Mouse (Mus musculus) olfactory bulb, adult 2 months (tissue): ENCODE measurements around the gene Faah. TPM values are rescaled to one million over a fixed set of nuclear protein-coding genes. Genes with fewer than 3 reads are reported as not detected.
A peak's percentile ranks its signal among the peaks of the same experiment; 100 is the strongest.

Experiments used
- H3K27ac ChIP-seq: fragments of 200-500 bp; 2 replicates; pipeline ENCODE4 v1.5.1; 2012; ENCODE audit warnings: low read depth, low read length; ENCODE audit not compliant: insufficient read depth
- H3K4me1 ChIP-seq: fragments of 200-500 bp; 2 replicates; pipeline ENCODE4 v1.6.1; 2012; ENCODE audit warnings: low read length; ENCODE audit not compliant: control insufficient read depth, insufficient read depth
- H3K4me3 ChIP-seq: fragments of 200-500 bp; 2 replicates; pipeline ENCODE4 v1.5.1; 2012; ENCODE audit warnings: mild to moderate bottlenecking, low read depth, low read length, moderate library complexity; ENCODE audit not compliant: insufficient read depth
- CTCF ChIP-seq: fragments of 200-500 bp; IDR thresholded peaks from 2 replicates; pipeline ENCODE4 v1.5.1; 2012; ENCODE audit warnings: low read depth, mild to moderate bottlenecking, low read length, moderate library complexity; ENCODE audit not compliant: insufficient read depth
- POLR2A ChIP-seq: fragments of 200-500 bp; IDR thresholded peaks from 2 replicates; pipeline ENCODE4 v1.6.1; 2012; ENCODE audit warnings: mild to moderate bottlenecking, low read depth, low read length, moderate library complexity; ENCODE audit not compliant: insufficient read depth
- WGBS: fragments of 180-500 bp; shearing (Covaris S2); methylation state at CpG from one replicate; pipeline ENCODE4 v1.1.7; 2018; 5-methylcytosine and 5-hydroxymethylcytosine counted together
- polyA plus RNA-seq: library from polyadenylated mRNA; stranded (reverse); fragments of >200 nt; gene quantifications from 2 replicates; pipeline ENCODE4 v1.2.4, GENCODE M21; 2012; ENCODE audit warnings: low replicate concordance; ENCODE audit not compliant: missing spikeins, insufficient read depth, insufficient read length

Faah gene
- not detected in 2 replicates for polyA plus RNA-seq

DNA sequence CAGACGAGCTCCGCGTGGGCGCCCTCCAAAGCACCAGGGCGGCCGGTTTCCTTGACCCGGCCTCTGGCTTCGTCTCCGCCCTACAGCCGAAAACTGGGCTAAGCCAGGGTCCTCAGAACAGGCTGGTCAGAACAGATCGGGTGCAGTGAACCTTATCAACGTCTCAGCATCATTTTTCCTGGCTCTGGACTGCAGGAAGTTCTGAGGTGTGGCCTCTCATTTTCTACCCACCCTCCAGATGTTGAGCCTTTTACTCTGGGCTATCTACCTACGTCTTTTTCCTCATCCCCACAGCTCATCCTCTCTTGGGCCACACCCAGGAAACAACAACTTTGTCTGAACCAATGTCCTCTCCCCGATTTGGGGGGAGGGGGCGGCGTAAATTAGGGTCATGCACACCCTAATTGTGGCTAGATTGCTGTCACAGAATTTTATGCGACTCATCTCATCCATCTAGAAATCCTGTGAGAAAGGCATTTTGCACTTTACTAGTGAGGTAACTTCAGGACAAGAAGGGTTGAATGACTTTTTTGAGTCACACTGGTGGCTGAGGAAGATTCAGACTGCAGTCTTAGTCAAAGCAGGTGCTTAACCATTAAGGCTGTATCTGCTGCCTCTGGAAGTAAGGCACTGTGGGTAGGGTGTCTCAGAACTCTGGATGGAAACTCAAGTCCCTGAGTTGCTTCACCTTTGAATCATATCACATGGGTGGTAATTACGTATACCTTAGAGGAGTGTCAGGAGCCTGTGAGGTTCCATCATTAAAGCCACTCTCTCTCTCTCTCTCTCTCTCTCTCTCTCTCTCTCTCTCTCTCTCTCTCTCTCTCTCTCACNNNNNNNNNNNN is at the start of gene Faah:
TSS of gene Faah (minus strand) at position 25 of the 845 bp plus-strand sequence.
- H3K27ac ChIP-seq, result no peak within 1 kb of the TSS
- TF ChIP-seq CTCF, result no peak
- 0 out of 2 replicates have a peak, but pooled peaks have one; percentile 14 for TF ChIP-seq POLR2A
- peak within 1 kb of the TSS; percentile 86 for H3K4me3 ChIP-seq
- WGBS, result 16% methylated on average over 18 of the region's 18 CpGs
- H3K4me1 ChIP-seq, result peaks cover 16% of the 10 kb centered on the region

DNA sequence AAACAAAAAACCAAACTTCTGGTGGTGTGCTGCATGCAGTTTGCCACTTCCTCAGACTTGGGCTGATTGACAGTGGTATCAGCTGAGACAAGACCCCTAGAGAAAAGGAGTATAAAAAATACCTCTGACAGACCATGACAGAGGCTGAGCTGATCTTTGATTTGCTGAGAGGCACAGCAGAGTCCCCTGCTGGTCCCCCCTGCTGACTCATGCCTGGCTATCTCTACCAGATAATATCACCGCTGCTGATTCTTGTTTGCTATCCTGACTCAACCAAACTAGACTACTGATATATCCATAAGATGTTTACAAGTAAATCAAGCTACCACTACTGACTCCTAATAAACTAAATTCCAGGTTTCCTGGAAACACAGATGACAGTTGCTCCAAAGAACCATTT is 46.1 kb upstream of the Faah start:
- 32% methylated on average over 1 of the region's 1 CpGs for WGBS
- H3K4me3 ChIP-seq, result no peak overlapping the region
- TF ChIP-seq CTCF (no peak), POLR2A (no peak)
- no peak overlapping the region for H3K27ac ChIP-seq
- H3K4me1 ChIP-seq, result no peaks in the 10 kb centered on the region

DNA sequence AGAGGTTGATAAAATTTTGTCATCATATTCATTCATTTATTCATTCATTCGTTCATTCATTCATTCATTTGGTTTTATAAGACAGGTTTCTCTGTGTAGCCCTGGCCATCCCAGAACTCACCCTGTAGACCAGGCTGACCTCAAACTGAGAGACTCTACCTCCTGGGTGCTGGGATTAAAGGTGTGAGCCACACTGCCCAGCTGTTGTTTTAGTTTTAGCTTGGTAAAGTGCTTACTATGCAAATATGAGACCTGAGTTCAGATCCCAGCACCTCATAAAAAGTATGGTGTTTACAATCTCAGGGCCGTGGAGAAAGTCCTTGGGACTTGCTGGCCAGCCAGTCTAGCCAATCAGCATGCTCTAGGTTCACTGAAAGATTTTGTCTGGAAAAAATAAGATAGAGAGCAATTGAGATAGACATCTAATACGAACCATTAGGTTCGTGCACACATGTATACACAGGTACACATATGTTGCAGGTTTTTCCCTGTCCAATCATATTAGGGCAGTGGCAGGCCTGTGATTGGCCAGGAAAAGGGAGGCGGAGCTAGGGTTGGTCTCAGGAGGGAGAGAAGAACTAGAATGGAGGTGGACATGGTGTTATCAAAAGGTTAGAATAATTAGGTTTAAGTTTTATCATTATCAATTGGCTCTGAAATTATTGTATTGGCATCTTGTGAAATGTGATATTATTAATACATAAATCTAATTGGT is 41.4 kb upstream of the Faah start:
- WGBS, result 83% methylated on average over 5 of the region's 5 CpGs
- Histone ChIP-seq H3K4me1 (no peaks in the 10 kb centered on the region), H3K4me3 (no peak overlapping the region), H3K27ac (no peak overlapping the region)
- no peak for TF ChIP-seq POLR2A
- TF ChIP-seq CTCF, result no peak

DNA sequence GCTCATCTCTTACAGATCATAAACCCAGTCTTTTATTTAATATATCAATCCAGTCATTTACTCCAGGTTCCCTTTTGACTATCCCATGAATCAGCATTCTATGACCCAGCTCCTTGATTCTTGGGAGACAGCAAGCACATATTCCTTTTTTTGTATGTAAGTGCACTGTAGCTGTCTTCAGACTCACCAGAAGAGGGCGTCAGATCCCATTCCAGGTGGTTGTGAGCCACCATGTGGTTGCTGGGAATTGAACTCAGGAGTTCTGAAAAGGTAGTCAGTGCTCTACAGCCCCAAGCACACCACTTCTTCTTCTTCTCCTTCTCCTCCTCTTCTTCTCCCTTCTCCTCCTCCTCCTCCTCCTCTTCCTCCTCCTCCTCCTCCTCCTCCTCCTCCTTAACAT is 39.8 kb upstream of the Faah start:
- Histone ChIP-seq H3K27ac (no peak overlapping the region), H3K4me3 (no peak overlapping the region), H3K4me1 (peaks cover 2% of the 10 kb centered on the region; the same call in 1 of the 2 replicates)
- TF ChIP-seq CTCF (no peak), POLR2A (no peak)
- WGBS, result 0% methylated on average over 1 of the region's 1 CpGs

DNA sequence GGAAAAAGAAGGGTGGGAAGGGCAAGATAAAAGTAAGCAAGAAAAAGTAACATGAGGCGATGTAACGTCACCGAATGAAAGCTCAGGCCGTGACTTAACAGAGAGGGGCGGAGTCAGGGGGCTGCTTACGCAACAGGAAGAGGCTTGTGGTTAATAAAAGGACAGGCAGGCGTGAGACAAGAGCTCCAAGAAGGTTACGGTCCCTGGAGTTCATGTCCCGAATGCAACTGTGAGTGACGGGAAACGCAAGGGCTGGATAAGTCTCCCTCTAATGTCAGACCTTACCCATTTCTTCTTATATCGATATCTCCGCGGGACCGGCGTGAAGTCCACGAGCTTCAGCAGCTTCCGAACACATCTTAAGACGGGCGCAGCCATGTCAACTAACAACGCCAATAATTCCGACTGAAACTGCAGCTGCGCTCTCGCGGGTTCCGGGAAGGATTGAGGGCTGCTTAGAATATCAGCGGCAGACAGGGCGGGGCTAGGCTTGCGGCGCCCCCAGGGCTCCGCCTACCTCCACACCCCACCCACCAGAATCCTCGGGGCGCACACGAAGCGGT is 35.8 kb upstream of the Faah start, which contains the start of gene Nsun4:
TSS of gene Nsun4 (minus strand) at position 478 of the 563 bp plus-strand sequence.
- H3K27ac ChIP-seq, result peak within 1 kb of the TSS; percentile 87
- peak within 1 kb of the TSS; percentile 81 for H3K4me3 ChIP-seq
- WGBS, result under 1% methylated on average over 35 of the region's 35 CpGs
- TF ChIP-seq CTCF (no peak), POLR2A (peak; percentile 38)
- peaks cover 2% of the 10 kb centered on the region; the same call in 1 of the 2 replicates for H3K4me1 ChIP-seq

DNA sequence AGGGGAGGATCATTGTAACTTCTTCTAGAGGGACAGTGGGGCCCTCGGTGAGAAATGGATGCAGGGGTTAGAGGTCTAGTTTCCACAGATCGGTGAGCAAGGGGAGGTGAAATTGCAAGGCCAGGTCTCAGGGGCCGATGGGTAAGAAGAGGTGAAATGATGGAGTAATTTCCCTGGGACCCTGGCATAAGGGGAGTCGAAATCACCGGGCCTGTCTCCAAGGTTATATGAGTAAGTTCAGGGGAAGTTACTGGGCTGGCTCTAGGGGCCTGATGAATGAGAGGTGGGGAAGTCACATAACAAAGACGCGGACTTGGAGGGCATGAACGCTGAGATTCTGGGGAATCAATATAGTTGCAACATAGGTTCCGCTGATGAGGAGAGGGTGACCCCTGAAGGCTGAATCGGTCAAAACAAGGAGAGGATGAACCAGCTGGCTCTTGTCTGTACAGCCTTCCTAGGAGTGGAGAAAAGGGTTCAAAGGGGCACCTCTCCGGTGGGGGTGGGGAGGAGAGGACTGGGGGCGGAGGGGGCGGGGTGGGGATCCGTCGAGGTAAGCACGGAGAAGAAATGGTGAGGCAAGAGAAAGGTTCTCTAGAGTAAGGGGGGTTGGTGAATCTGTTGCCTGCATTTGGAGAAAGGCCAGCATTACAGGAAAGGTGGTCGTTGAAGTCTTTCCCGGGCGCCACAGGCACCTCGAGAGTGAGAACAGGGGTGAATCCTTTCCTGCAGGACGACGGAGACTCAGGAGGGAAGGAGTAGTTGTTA is 35.0 kb upstream of the Faah start:
- Histone ChIP-seq H3K27ac (peak overlapping the region; percentile 10; the same call in 1 of the 2 replicates), H3K4me3 (peak overlapping the region; percentile 81), H3K4me1 (peaks cover 2% of the 10 kb centered on the region; the same call in 1 of the 2 replicates)
- WGBS, result 10% methylated on average over 22 of the region's 22 CpGs
- TF ChIP-seq POLR2A, result no peak
- no peak for TF ChIP-seq CTCF

DNA sequence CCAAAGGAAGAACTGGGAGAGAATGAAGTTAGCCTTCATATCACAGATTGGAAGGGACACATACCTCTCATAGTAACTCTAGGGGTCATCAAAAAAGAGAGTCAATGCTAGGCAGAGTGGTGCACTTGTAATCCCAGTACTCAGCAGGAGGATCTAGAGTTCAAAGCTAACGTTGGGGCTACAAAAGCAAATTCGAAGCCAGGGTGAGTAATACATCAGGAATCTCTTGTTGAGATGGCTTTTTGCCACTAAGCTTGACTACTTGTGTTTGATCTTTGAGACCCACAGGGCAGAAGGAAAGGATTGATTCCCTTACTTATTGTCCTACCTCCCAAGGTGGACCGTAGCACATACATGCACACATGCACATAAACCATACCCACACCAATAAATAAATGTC is 31.5 kb upstream of the Faah start:
- 79% methylated on average over 3 of the region's 3 CpGs for WGBS
- H3K4me1 ChIP-seq, result peaks cover 2% of the 10 kb centered on the region; the same call in 1 of the 2 replicates
- H3K4me3 ChIP-seq, result no peak overlapping the region
- H3K27ac ChIP-seq, result no peak overlapping the region
- TF ChIP-seq CTCF (no peak), POLR2A (no peak)
